25 mouse cellular contexts compared by ENCODE assay signal in the genomic region with DNA sequence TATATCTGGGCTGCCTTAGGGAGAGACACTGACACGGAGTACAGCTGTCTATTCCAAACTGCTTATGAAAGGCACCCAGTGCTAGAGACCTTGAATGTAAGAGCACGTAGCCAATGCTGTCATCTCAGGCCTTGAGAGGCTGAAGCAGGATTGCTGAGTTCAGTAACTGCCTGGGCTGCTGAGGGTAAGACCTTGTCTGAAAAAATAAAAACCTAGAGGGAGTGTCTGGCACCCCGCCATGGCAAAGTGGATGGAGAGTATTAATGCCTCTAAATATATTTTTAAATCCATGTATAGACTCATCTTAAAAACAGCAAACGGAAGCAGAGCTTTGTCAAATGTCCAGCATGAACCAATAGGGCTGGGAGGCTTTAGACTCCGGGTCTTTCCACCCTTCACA. TPM values are rescaled to one million over a fixed set of nuclear protein-coding genes. Genes with fewer than 3 reads are reported as not detected.
DNase-seq lines count a peak whose midpoint lies in the region; ATAC-seq and TF ChIP-seq lines count a peak whose summit lies in the region.
"Had no signal": no experiment of that assay in that cellular context is flagged by ENCODE, and none has a peak within 500 bp of the region (broad histone marks: within the 10 kb centered on the region; RNA-seq: fewer than 3 reads in every experiment).

No protein-coding gene starts in this region.

- intact Hi-C loops in left cerebral cortex, postnatal 14 days (cut with DNase I): no loop called here

- H3K9ac ChIP-seq in kidney, embryonic 16.5 days (replicated peaks; ENCODE audit: low read length): no peak overlapping the region; the same call in 1 of the 2 replicates
- H3K9ac ChIP-seq in kidney, embryonic 15.5 days: no peak overlapping the region
- no peak overlapping the region for H3K9ac ChIP-seq in stomach, embryonic 15.5 days
- H3K9ac ChIP-seq in stomach, postnatal 0 days (ENCODE audit: low read length): no peak overlapping the region
- H3K9ac ChIP-seq: forebrain, postnatal 0 days; heart, embryonic 15.5 days; limb, embryonic 15.5 days; neural tube, embryonic 12.5 days had no signal

- no peaks in the 10 kb centered on the region for H3K9me3 ChIP-seq in kidney, embryonic 16.5 days (ENCODE audit: low read length)
- no peaks in the 10 kb centered on the region for H3K9me3 ChIP-seq in kidney, embryonic 15.5 days (replicated peaks)
- no peaks in the 10 kb centered on the region for H3K9me3 ChIP-seq in stomach, embryonic 15.5 days
- H3K9me3 ChIP-seq in stomach, postnatal 0 days (ENCODE audit: control insufficient read depth, low read length): no peaks in the 10 kb centered on the region
- H3K9me3 ChIP-seq: heart, embryonic 15.5 days; limb, embryonic 15.5 days; midbrain, embryonic 10.5 days; neural tube, embryonic 12.5 days had no signal

- 0 out of 2 replicates have a peak overlapping the region, but pooled peaks have one; percentile 12 for H3K4me2 ChIP-seq in kidney, embryonic 16.5 days (replicated peaks; ENCODE audit: low read depth, low read length)
- no peak overlapping the region for H3K4me2 ChIP-seq in kidney, embryonic 15.5 days
- H3K4me2 ChIP-seq in stomach, embryonic 15.5 days: no peak overlapping the region
- no peak overlapping the region for H3K4me2 ChIP-seq in stomach, postnatal 0 days (replicated peaks; ENCODE audit: low read depth)
- H3K4me2 ChIP-seq: heart, embryonic 15.5 days had no signal

- H3K4me1 ChIP-seq in kidney, embryonic 16.5 days (ENCODE audit: insufficient read depth, low read length): 0 out of 2 replicates have a peak, but pooled peaks cover 4% of the 10 kb centered on the region
- H3K4me1 ChIP-seq in kidney, embryonic 15.5 days: peaks cover 9% of the 10 kb centered on the region
- peaks cover 9% of the 10 kb centered on the region; the same call in 1 of the 2 replicates for H3K4me1 ChIP-seq in stomach, embryonic 15.5 days
- no peaks in the 10 kb centered on the region for H3K4me1 ChIP-seq in stomach, postnatal 0 days (replicated peaks; ENCODE audit: control insufficient read depth, insufficient read depth)

- DNase-seq in stomach, postnatal 0 days (ENCODE audit: low spot score): no peak
- DNase-seq in adrenal gland, postnatal 25 days: peak; percentile 84
- no peak for DNase-seq in spleen, adult 18-20 months
- no peak for DNase-seq in left cerebral cortex, postnatal 14 days (ENCODE audit: low spot score in 2 of 2)
- no peak for DNase-seq in frontal cortex, postnatal 14 days (ENCODE audit: low spot score in 2 of 2)
- DNase-seq: B cell, adult 2 months; cerebellum, postnatal 25 days; forebrain, postnatal 0 days; heart, adult 2 months; layer of hippocampus, adult 9-11 months; lung, adult 18-20 months; lung, postnatal 36 days; thymus, postnatal 14 days had no signal

- no peak for TF ChIP-seq EP300 in stomach, postnatal 0 days (optimal IDR thresholded peaks at IDR 0.05)

- no peaks in the 10 kb centered on the region for H3K27me3 ChIP-seq in kidney, embryonic 16.5 days (ENCODE audit: insufficient read depth, low read length)
- no peaks in the 10 kb centered on the region for H3K27me3 ChIP-seq in kidney, embryonic 15.5 days
- no peaks in the 10 kb centered on the region for H3K27me3 ChIP-seq in stomach, embryonic 15.5 days (replicated peaks)
- no peaks in the 10 kb centered on the region for H3K27me3 ChIP-seq in stomach, postnatal 0 days (ENCODE audit: control insufficient read depth, insufficient read depth, low read length)
- H3K27me3 ChIP-seq: heart, embryonic 15.5 days; limb, embryonic 15.5 days; neural tube, embryonic 12.5 days had no signal

- H3K27ac ChIP-seq in kidney, embryonic 16.5 days (ENCODE audit: low read length): no peak overlapping the region
- no peak overlapping the region for H3K27ac ChIP-seq in kidney, embryonic 15.5 days
- no peak overlapping the region; the same call in 1 of the 2 replicates for H3K27ac ChIP-seq in stomach, embryonic 15.5 days
- no peak overlapping the region for H3K27ac ChIP-seq in stomach, postnatal 0 days (replicated peaks)
- H3K27ac ChIP-seq: heart, adult 2 months; heart, embryonic 15.5 days; kidney, postnatal 0 days; limb, embryonic 15.5 days; neural tube, embryonic 12.5 days had no signal

- H3K4me3 ChIP-seq in kidney, embryonic 16.5 days (ENCODE audit: low read length): no peak overlapping the region
- no peak overlapping the region for H3K4me3 ChIP-seq in kidney, embryonic 15.5 days (replicated peaks)
- H3K4me3 ChIP-seq in stomach, embryonic 15.5 days (replicated peaks): no peak overlapping the region
- no peak overlapping the region for H3K4me3 ChIP-seq in stomach, postnatal 0 days (ENCODE audit: low read depth, low read length)
- H3K4me3 ChIP-seq: erythroblast, embryonic 14.5 days; heart, adult 2 months; heart, embryonic 15.5 days; limb, embryonic 15.5 days; midbrain, embryonic 10.5 days; neural tube, embryonic 12.5 days had no signal

- TF ChIP-seq CTCF in stomach, postnatal 0 days (IDR thresholded peaks at IDR 0.05; ENCODE audit: low read depth): no peak

- ATAC-seq in kidney, embryonic 16.5 days (ENCODE audit: low FRiP score, low TSS enrichment): no peak
- no peak for ATAC-seq in kidney, embryonic 15.5 days (replicated peaks; ENCODE audit: low FRiP score)
- ATAC-seq in stomach, embryonic 15.5 days (ENCODE audit: insufficient read depth, low FRiP score, low read depth): 0 out of 2 replicates have a peak, but pooled peaks have one; percentile 25
- ATAC-seq in stomach, postnatal 0 days (ENCODE audit: low FRiP score, low TSS enrichment): no peak
- ATAC-seq: forebrain, postnatal 0 days had no signal

- H3K36me3 ChIP-seq in kidney, embryonic 16.5 days (ENCODE audit: insufficient read depth, low read length): 0 out of 2 replicates have a peak, but pooled peaks cover 3% of the 10 kb centered on the region
- 0 out of 2 replicates have a peak, but pooled peaks cover 5% of the 10 kb centered on the region for H3K36me3 ChIP-seq in kidney, embryonic 15.5 days
- H3K36me3 ChIP-seq in stomach, embryonic 15.5 days: no peaks in the 10 kb centered on the region
- H3K36me3 ChIP-seq in stomach, postnatal 0 days (ENCODE audit: control insufficient read depth, insufficient read depth, low read length): no peaks in the 10 kb centered on the region
- H3K36me3 ChIP-seq: heart, embryonic 15.5 days; limb, embryonic 15.5 days; neural tube, embryonic 12.5 days had no signal

- 68% methylated on average over 5 of the region's 5 CpGs for WGBS in kidney, embryonic 16.5 days
- WGBS in kidney, embryonic 15.5 days: 69% methylated on average over 5 of the region's 5 CpGs
- WGBS in stomach, embryonic 15.5 days: 46% methylated on average over 5 of the region's 5 CpGs
- WGBS in stomach, postnatal 0 days: 39% methylated on average over 5 of the region's 5 CpGs

RNA-seq across cellular contexts. Expression of a gene that starts 0.7 kb away (rescaled TPM):
- 0.68 and 1.1 TPM in 2 replicates for polyA plus RNA-seq in kidney, embryonic 16.5 days (2015; fragmentation: Nextera tagmentation; extraction: Ambion mirVana)
- polyA plus RNA-seq in kidney, embryonic 15.5 days (2015; fragmentation: Nextera tagmentation; extraction: Ambion mirVana): 0.84 and 0.87 TPM in 2 replicates
- 0.23 TPM in 1 of 2 replicates, not detected in the other for polyA plus RNA-seq in stomach, embryonic 15.5 days (2015; fragmentation: Nextera tagmentation; extraction: Ambion mirVana)
- polyA plus RNA-seq in stomach, postnatal 0 days (2015; fragmentation: Nextera tagmentation; extraction: Ambion mirVana): not detected in 2 replicates
- total RNA-seq in adrenal gland, postnatal 25 days (2021): 0.70 TPM in 1 of 2 replicates, not detected in the other
- under 1 TPM in 1 of 2 experiments, not detected in 1; 0.42 TPM for total RNA-seq in left cerebral cortex, postnatal 14 days (2021)
- total RNA-seq: forebrain, postnatal 0 days; gastrocnemius, adult 8-10 months; heart, adult 2 months; monocyte, adult 5-6 weeks had no signal
- polyA plus RNA-seq: erythroblast, embryonic 14.5 days; forebrain, postnatal 0 days; heart, adult 2 months; hindbrain, embryonic 11.5 days; limb, embryonic 15.5 days had no signal

RNA-seq across cellular contexts. Expression of a gene that starts 4.7 kb away (rescaled TPM):
- 221 and 224 TPM in 2 replicates for polyA plus RNA-seq in kidney, embryonic 16.5 days (2015; fragmentation: Nextera tagmentation; extraction: Ambion mirVana)
- 206 and 211 TPM in 2 replicates for polyA plus RNA-seq in kidney, embryonic 15.5 days (2015; fragmentation: Nextera tagmentation; extraction: Ambion mirVana)
- 199 and 202 TPM in 2 replicates for polyA plus RNA-seq in stomach, embryonic 15.5 days (2015; fragmentation: Nextera tagmentation; extraction: Ambion mirVana)
- 199 and 201 TPM in 2 replicates for polyA plus RNA-seq in stomach, postnatal 0 days (2015; fragmentation: Nextera tagmentation; extraction: Ambion mirVana)
- total RNA-seq in adrenal gland, postnatal 25 days (2021): 175 and 224 TPM in 2 replicates
- 100 to 1,000 TPM; 236 to 243 TPM for total RNA-seq in left cerebral cortex, postnatal 14 days (2021)

RNA-seq across cellular contexts. Expression of a gene that starts 23.9 kb away (rescaled TPM):
- polyA plus RNA-seq in kidney, embryonic 16.5 days (2015; fragmentation: Nextera tagmentation; extraction: Ambion mirVana): 34.0 and 40.7 TPM in 2 replicates
- 36.1 and 39.3 TPM in 2 replicates for polyA plus RNA-seq in kidney, embryonic 15.5 days (2015; fragmentation: Nextera tagmentation; extraction: Ambion mirVana)
- polyA plus RNA-seq in stomach, embryonic 15.5 days (2015; fragmentation: Nextera tagmentation; extraction: Ambion mirVana): 39.5 and 43.6 TPM in 2 replicates
- 23.4 and 24.3 TPM in 2 replicates for polyA plus RNA-seq in stomach, postnatal 0 days (2015; fragmentation: Nextera tagmentation; extraction: Ambion mirVana)
- 31.6 and 32.6 TPM in 2 replicates for total RNA-seq in adrenal gland, postnatal 25 days (2021)
- 10 to 100 TPM; 48.4 to 51.9 TPM for total RNA-seq in left cerebral cortex, postnatal 14 days (2021)

RNA-seq across cellular contexts. Expression of a gene that starts 38.4 kb away (rescaled TPM):
- polyA plus RNA-seq in kidney, embryonic 16.5 days (2015; fragmentation: Nextera tagmentation; extraction: Ambion mirVana): 4.4 and 5.6 TPM in 2 replicates
- polyA plus RNA-seq in kidney, embryonic 15.5 days (2015; fragmentation: Nextera tagmentation; extraction: Ambion mirVana): 5.2 and 5.3 TPM in 2 replicates
- 8.0 and 10.0 TPM in 2 replicates for polyA plus RNA-seq in stomach, embryonic 15.5 days (2015; fragmentation: Nextera tagmentation; extraction: Ambion mirVana)
- 9.6 and 10.2 TPM in 2 replicates for polyA plus RNA-seq in stomach, postnatal 0 days (2015; fragmentation: Nextera tagmentation; extraction: Ambion mirVana)
- total RNA-seq in adrenal gland, postnatal 25 days (2021): 13.8 and 17.1 TPM in 2 replicates
- total RNA-seq in left cerebral cortex, postnatal 14 days (2021): 10 to 100 TPM; 19.5 to 23.5 TPM
